Mouse (Mus musculus) hindbrain, embryonic 14.5 days (tissue): ENCODE data around the gene Cacna2d3. TPM values are rescaled to one million over a fixed set of nuclear protein-coding genes. Genes with fewer than 3 reads are reported as not detected.

ENCODE experiments used
- ATAC-seq: fragments of 200-750 bp; cut with Nextera tagmentation; 2 replicates; pipeline ENCODE4 v1.8.0; 2017; ENCODE audit warnings: moderate number of reproducible peaks, mild to moderate bottlenecking, moderate TSS enrichment, moderate library complexity; ENCODE audit not compliant: low FRiP score
- DNase-seq: peaks from one replicate; pipeline ENCODE4 v3.0.0-alpha.2; 2015; ENCODE audit warnings: low spot score
- H3K27ac ChIP-seq: fragments of 300-500 bp; sonication (generic); 2 replicates; pipeline ENCODE4 v1.5.1; 2014; ENCODE audit warnings: mild to moderate bottlenecking, moderate library complexity
- H3K27me3 ChIP-seq: fragments of 300-500 bp; sonication (generic); 2 replicates; pipeline ENCODE4 v1.6.1; 2014; ENCODE audit warnings: mild to moderate bottlenecking, low read length, mixed read lengths; ENCODE audit not compliant: control insufficient read depth, insufficient read depth
- H3K36me3 ChIP-seq: fragments of 300-500 bp; sonication (generic); replicated peaks from 2 replicates; pipeline ENCODE4 v1.6.1; 2014; ENCODE audit not compliant: control insufficient read depth, insufficient read depth
- H3K4me1 ChIP-seq: fragments of 300-500 bp; sonication (generic); replicated peaks from 2 replicates; pipeline ENCODE4 v1.6.1; 2014; ENCODE audit warnings: antibody characterized with exemption, low read length, mixed read lengths; ENCODE audit not compliant: control insufficient read depth, insufficient read depth
- H3K4me2 ChIP-seq: fragments of 300-500 bp; sonication (generic); replicated peaks from 2 replicates; pipeline ENCODE4 v1.6.1; 2014; ENCODE audit warnings: mild to moderate bottlenecking, moderate library complexity
- H3K4me3 ChIP-seq: fragments of 300-500 bp; sonication (generic); replicated peaks from 2 replicates; pipeline ENCODE4 v1.5.1; 2014; ENCODE audit warnings: mild to moderate bottlenecking, low read length
- H3K9ac ChIP-seq: fragments of 300-500 bp; sonication (generic); 2 replicates; pipeline ENCODE4 v1.6.1; 2014
- H3K9me3 ChIP-seq: fragments of 300-500 bp; sonication (generic); 2 replicates; pipeline ENCODE4 v1.6.1; 2016; ENCODE audit warnings: low read length; ENCODE audit not compliant: control insufficient read depth
- WGBS: fragments of 180-500 bp; shearing (Covaris S2); extraction: QIAGEN DNeasy Blood & Tissue Kit; methylation state at CpG from one replicate; pipeline ENCODE4 v1.1.7; 2014; 5-methylcytosine and 5-hydroxymethylcytosine counted together
- polyA plus RNA-seq: library from polyadenylated mRNA; unstranded; fragments of >200 nt; fragmentation: Nextera tagmentation; extraction: Ambion mirVana; gene quantifications from 2 replicates; pipeline ENCODE4 v1.2.1, GENCODE M21; 2014

The Cacna2d3 gene
- polyA plus RNA-seq, 1 experiment from 2014 or later = 61.6 TPM

DNA sequence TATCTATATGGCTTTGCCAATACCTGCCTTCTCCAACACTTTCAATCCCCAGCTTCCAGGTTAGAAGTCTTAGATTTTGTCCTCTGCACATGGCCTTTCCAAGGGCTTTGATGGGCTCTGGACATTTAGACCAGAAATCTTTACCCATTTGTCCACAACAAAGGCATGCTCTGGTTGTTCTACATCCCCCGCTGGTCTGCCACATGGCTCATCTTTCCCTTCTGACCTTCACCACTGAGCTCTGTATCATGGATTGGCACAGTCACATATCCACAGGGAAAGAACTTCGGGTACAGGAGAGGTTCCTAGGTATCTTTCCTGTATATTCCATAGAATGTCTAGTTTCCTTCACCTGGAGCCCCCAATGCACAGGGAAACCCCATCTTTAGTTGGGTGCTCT, 387.4 kb downstream of the Cacna2d3 start:
- H3K4me1 ChIP-seq = no peaks in the 10 kb centered on the region
- no peak overlapping the region for H3K9ac ChIP-seq
- no peaks in the 10 kb centered on the region for H3K9me3 ChIP-seq
- no peak overlapping the region for H3K4me2 ChIP-seq
- H3K4me3 ChIP-seq = no peak overlapping the region
- ATAC-seq (no peak), DNase-seq (no peak)
- no peaks in the 10 kb centered on the region for H3K36me3 ChIP-seq
- 92% methylated on average over 2 of the region's 2 CpGs for WGBS
- no peak overlapping the region for H3K27ac ChIP-seq
- no peaks in the 10 kb centered on the region for H3K27me3 ChIP-seq

DNA sequence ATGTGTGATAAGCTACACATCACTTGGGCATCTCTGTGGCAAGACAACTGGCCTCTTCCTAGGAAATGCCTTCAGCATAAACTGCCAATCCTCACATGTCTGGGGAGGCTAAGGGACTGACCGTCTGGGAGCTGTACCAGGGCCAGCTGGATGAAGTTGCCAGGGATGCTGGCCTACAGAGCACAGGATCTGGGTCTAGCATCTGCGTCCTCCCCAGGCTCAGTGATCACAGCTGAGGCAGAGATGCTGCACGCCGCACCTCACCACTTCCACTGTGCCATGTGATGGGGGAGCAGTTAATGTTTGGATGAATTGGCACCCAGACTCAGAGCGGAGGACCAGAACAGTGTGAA, 397.3 kb downstream of the Cacna2d3 start:
- Histone ChIP-seq H3K4me3 (no peak overlapping the region), H3K9ac (no peak overlapping the region), H3K9me3 (no peaks in the 10 kb centered on the region), H3K27ac (peak overlapping the region; percentile 44), H3K4me2 (no peak overlapping the region), H3K27me3 (no peaks in the 10 kb centered on the region), H3K4me1 (peaks cover 3% of the 10 kb centered on the region; the same call in 1 of the 2 replicates), H3K36me3 (no peaks in the 10 kb centered on the region)
- peak; percentile 68 for ATAC-seq
- no peak for DNase-seq
- WGBS = 63% methylated on average over 5 of the region's 5 CpGs

- Histone ChIP-seq H3K4me2 (no peak overlapping the region), H3K9ac (no peak overlapping the region), H3K9me3 (no peaks in the 10 kb centered on the region), H3K27ac (peak overlapping the region; percentile 44), H3K27me3 (no peaks in the 10 kb centered on the region), H3K36me3 (no peaks in the 10 kb centered on the region), H3K4me3 (no peak overlapping the region), H3K4me1 (peaks cover 3% of the 10 kb centered on the region; the same call in 1 of the 2 replicates)
- DNase-seq = peak; percentile 30
- ATAC-seq = peak; percentile 72
- 68% methylated on average over 9 of the region's 9 CpGs for WGBS
Observed at GRCm38 (mm10) chr14:29323718-29324429, 397.8 kb downstream of the Cacna2d3 start.

DNA sequence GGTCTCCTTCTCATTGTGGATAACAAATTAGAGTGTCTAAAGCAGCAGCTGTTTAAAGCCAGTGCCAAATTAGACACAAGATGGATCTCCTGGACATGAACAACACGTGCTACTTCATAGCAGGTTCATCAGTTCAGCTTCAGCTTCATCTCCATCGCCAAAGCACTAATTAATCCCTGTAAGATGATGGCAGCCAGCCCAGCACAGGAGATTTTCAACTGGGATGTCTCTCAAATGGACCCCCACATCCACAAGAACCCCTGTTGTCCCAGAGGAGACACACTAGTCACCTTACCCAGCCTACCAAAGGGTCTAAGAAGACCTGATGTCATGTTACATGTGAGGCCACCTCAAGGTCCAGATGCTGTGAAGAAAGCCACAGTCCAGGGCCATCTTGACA, 408.2 kb downstream of the Cacna2d3 start:
- H3K4me1 ChIP-seq = no peaks in the 10 kb centered on the region
- H3K36me3 ChIP-seq = no peaks in the 10 kb centered on the region
- 81% methylated on average over 2 of the region's 2 CpGs for WGBS
- no peak overlapping the region for H3K9ac ChIP-seq
- H3K27ac ChIP-seq = no peak overlapping the region
- DNase-seq (no peak), ATAC-seq (no peak)
- no peak overlapping the region for H3K4me3 ChIP-seq
- no peaks in the 10 kb centered on the region for H3K9me3 ChIP-seq
- H3K4me2 ChIP-seq = no peak overlapping the region
- H3K27me3 ChIP-seq = no peaks in the 10 kb centered on the region

GRCm38 (mm10) chr14:29305623-29306022, 416.0 kb downstream of the Cacna2d3 start:
- H3K4me3 ChIP-seq = no peak overlapping the region
- H3K27ac ChIP-seq = no peak overlapping the region
- H3K4me2 ChIP-seq = no peak overlapping the region
- no peaks in the 10 kb centered on the region for H3K4me1 ChIP-seq
- H3K9ac ChIP-seq = no peak overlapping the region
- H3K36me3 ChIP-seq = no peaks in the 10 kb centered on the region
- ATAC-seq (no peak; the same call in 1 of the 2 replicates), DNase-seq (no peak)
- H3K27me3 ChIP-seq = no peaks in the 10 kb centered on the region
- H3K9me3 ChIP-seq = no peaks in the 10 kb centered on the region
- 69% methylated on average over 9 of the region's 9 CpGs for WGBS

GRCm38 (mm10) chr14:29296185-29296754, 425.4 kb downstream of the Cacna2d3 start:
- ATAC-seq (no peak), DNase-seq (no peak)
- Histone ChIP-seq H3K9me3 (no peaks in the 10 kb centered on the region), H3K4me3 (no peak overlapping the region), H3K4me2 (no peak overlapping the region), H3K36me3 (no peaks in the 10 kb centered on the region), H3K27ac (no peak overlapping the region), H3K4me1 (no peaks in the 10 kb centered on the region), H3K27me3 (no peaks in the 10 kb centered on the region), H3K9ac (no peak overlapping the region)
- WGBS = 77% methylated on average over 2 of the region's 2 CpGs

- Histone ChIP-seq H3K27me3 (no peaks in the 10 kb centered on the region), H3K36me3 (no peaks in the 10 kb centered on the region), H3K4me2 (no peak overlapping the region), H3K4me3 (no peak overlapping the region), H3K9me3 (no peaks in the 10 kb centered on the region), H3K4me1 (no peaks in the 10 kb centered on the region), H3K27ac (no peak overlapping the region), H3K9ac (no peak overlapping the region)
- no peak for ATAC-seq
- 96% methylated on average over 1 of the region's 1 CpGs for WGBS
- DNase-seq = no peak
Observed at GRCm38 (mm10) chr14:29278901-29279300, 442.8 kb downstream of the Cacna2d3 start.

DNA sequence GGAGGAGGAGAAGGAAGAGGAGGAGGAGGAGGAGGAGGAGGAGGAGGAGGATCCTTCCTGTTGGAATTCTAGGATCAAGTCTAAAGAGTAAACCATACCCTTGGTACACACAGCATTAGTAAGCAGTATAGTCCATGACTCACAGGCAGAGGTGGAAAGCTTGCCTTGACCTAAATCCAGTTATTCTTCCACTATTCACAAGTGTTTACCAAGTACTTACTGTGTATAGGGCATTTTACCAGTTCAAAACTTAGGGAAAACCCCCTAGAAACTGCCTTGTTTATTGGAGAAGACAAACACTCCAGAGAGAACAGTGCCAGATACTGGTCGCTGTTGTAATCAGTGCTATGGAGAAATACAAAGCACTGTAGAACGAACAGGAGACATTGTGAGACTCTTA, 443.3 kb downstream of the Cacna2d3 start:
- 87% methylated on average over 2 of the region's 2 CpGs for WGBS
- ATAC-seq (no peak), DNase-seq (no peak)
- no peaks in the 10 kb centered on the region for H3K27me3 ChIP-seq
- H3K4me3 ChIP-seq = no peak overlapping the region
- H3K9me3 ChIP-seq = no peaks in the 10 kb centered on the region
- H3K4me2 ChIP-seq = no peak overlapping the region
- H3K4me1 ChIP-seq = no peaks in the 10 kb centered on the region
- H3K36me3 ChIP-seq = no peaks in the 10 kb centered on the region
- H3K9ac ChIP-seq = no peak overlapping the region
- H3K27ac ChIP-seq = no peak overlapping the region

DNA sequence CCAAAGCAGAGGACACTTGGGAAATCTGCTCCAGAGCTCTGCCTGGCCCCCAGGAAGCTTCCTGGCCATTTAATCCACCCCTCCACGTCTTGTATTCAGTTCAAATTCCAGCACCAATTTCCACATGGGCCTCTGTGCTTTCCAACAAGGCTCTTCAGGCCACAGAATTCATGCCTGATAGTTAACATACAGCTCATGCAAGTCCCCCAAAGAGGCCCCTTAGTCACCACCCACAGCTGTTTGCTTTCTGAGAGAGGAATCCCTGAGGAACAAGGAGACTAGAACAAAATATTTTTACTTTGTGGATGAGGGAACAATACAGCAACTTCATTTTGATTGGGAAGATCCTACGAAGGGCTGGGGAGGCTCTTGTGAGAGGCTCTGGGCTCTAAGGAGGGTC, 444.0 kb downstream of the Cacna2d3 start:
- DNase-seq (no peak), ATAC-seq (no peak)
- no peaks in the 10 kb centered on the region for H3K9me3 ChIP-seq
- no peak overlapping the region for H3K27ac ChIP-seq
- no peaks in the 10 kb centered on the region for H3K4me1 ChIP-seq
- H3K27me3 ChIP-seq = no peaks in the 10 kb centered on the region
- no peaks in the 10 kb centered on the region for H3K36me3 ChIP-seq
- no peak overlapping the region for H3K4me2 ChIP-seq
- H3K4me3 ChIP-seq = no peak overlapping the region
- no peak overlapping the region for H3K9ac ChIP-seq
- WGBS = 70% methylated on average over 2 of the region's 2 CpGs
